Mouse (Mus musculus) embryonic facial prominence, embryonic 11.5 days (tissue): ENCODE measurements around the gene Setd2. TPM values are rescaled to one million over a fixed set of nuclear protein-coding genes. Genes with fewer than 3 reads are reported as not detected.

Experiments
- ATAC-seq: fragments of 200-750 bp; cut with Nextera tagmentation; replicated peaks from 2 replicates; pipeline ENCODE4 v1.8.0; 2017; ENCODE audit warnings: low read depth; ENCODE audit not compliant: insufficient number of reproducible peaks, low FRiP score, low TSS enrichment
- DNase-seq: peaks from one replicate; pipeline ENCODE4 v3.0.0-alpha.2; 2015; ENCODE audit warnings: low spot score
- H3K27ac ChIP-seq: fragments of 300-500 bp; sonication (generic); replicated peaks from 2 replicates; pipeline ENCODE4 v1.5.1; 2014; ENCODE audit warnings: mild to moderate bottlenecking, low read depth, low read length, control low read depth
- H3K27me3 ChIP-seq: fragments of 300-500 bp; sonication (generic); 2 replicates; pipeline ENCODE4 v1.6.1; 2014; ENCODE audit warnings: mild to moderate bottlenecking, low read length, moderate library complexity, mixed read lengths; ENCODE audit not compliant: control insufficient read depth, insufficient read depth
- H3K36me3 ChIP-seq: fragments of 300-500 bp; sonication (generic); replicated peaks from 2 replicates; pipeline ENCODE4 v1.6.1; 2014; ENCODE audit warnings: low read depth, mild to moderate bottlenecking, low read length, moderate library complexity, mixed read lengths; ENCODE audit not compliant: control insufficient read depth, insufficient read depth
- H3K4me1 ChIP-seq: fragments of 300-500 bp; sonication (generic); 2 replicates; pipeline ENCODE4 v1.6.1; 2014; ENCODE audit warnings: low read length, mixed read lengths; ENCODE audit not compliant: control insufficient read depth, insufficient read depth
- H3K4me2 ChIP-seq: fragments of 300-500 bp; sonication (generic); 2 replicates; pipeline ENCODE4 v1.6.1; 2014; ENCODE audit warnings: low read depth, mild to moderate bottlenecking, control low read depth, low read length, moderate library complexity
- H3K4me3 ChIP-seq: fragments of 300-500 bp; sonication (generic); 2 replicates; pipeline ENCODE4 v1.5.1; 2014; ENCODE audit warnings: low read depth, low read length, control low read depth
- H3K9ac ChIP-seq: fragments of 300-500 bp; sonication (generic); replicated peaks from 2 replicates; pipeline ENCODE4 v1.6.1; 2014; ENCODE audit warnings: mild to moderate bottlenecking, control low read depth, low read length
- H3K9me3 ChIP-seq: fragments of 300-500 bp; sonication (generic); replicated peaks from 2 replicates; pipeline ENCODE4 v1.6.1; 2016; ENCODE audit warnings: mild to moderate bottlenecking, low read length, inconsistent platforms, mixed read lengths; ENCODE audit not compliant: control insufficient read depth
- WGBS: fragments of 180-500 bp; shearing (Covaris S2); extraction: QIAGEN DNeasy Blood & Tissue Kit; methylation state at CpG from one replicate; pipeline ENCODE4 v1.1.7; 2014; 5-methylcytosine and 5-hydroxymethylcytosine counted together
- polyA plus RNA-seq: library from polyadenylated mRNA; unstranded; fragments of >200 nt; fragmentation: Nextera tagmentation; extraction: Ambion mirVana; gene quantifications from 2 replicates; pipeline ENCODE4 v1.2.1, GENCODE M21; 2014

Gene Setd2
- polyA plus RNA-seq, 1 experiment from 2014 or later = 51.1 TPM

- no peak overlapping the region for H3K27ac ChIP-seq
- DNase-seq (peak; percentile 88), ATAC-seq (no peak)
- no peaks in the 10 kb centered on the region for H3K9me3 ChIP-seq
- peaks cover 6% of the 10 kb centered on the region for H3K27me3 ChIP-seq
- H3K4me1 ChIP-seq = peaks cover 5% of the 10 kb centered on the region; the same call in 1 of the 2 replicates
- no peak overlapping the region for H3K4me3 ChIP-seq
- H3K9ac ChIP-seq = no peak overlapping the region
- no peaks in the 10 kb centered on the region for H3K36me3 ChIP-seq
- no peak overlapping the region for H3K4me2 ChIP-seq
- 4% methylated on average over 18 of the region's 19 CpGs for WGBS
Measured at GRCm38 (mm10) chr9:110635225-110635624, 102.8 kb downstream of the Setd2 start.

- H3K4me2 ChIP-seq = no peak overlapping the region
- no peaks in the 10 kb centered on the region for H3K27me3 ChIP-seq
- no peaks in the 10 kb centered on the region for H3K36me3 ChIP-seq
- ATAC-seq (no peak), DNase-seq (no peak)
- H3K27ac ChIP-seq = no peak overlapping the region
- no peaks in the 10 kb centered on the region for H3K9me3 ChIP-seq
- H3K9ac ChIP-seq = no peak overlapping the region
- 83% methylated on average over 10 of the region's 10 CpGs for WGBS
- H3K4me3 ChIP-seq = no peak overlapping the region
- H3K4me1 ChIP-seq = peaks cover 5% of the 10 kb centered on the region; the same call in 1 of the 2 replicates
Measured at GRCm38 (mm10) chr9:110638611-110639021, 106.2 kb downstream of the Setd2 start.

GRCm38 (mm10) chr9:110641006-110641405 lies 108.6 kb downstream of the Setd2 start:
- Histone ChIP-seq H3K9me3 (no peaks in the 10 kb centered on the region), H3K9ac (no peak overlapping the region), H3K4me2 (no peak overlapping the region), H3K4me1 (no peaks in the 10 kb centered on the region), H3K4me3 (no peak overlapping the region), H3K27ac (no peak overlapping the region), H3K36me3 (no peaks in the 10 kb centered on the region), H3K27me3 (no peaks in the 10 kb centered on the region)
- ATAC-seq (no peak), DNase-seq (no peak)
- 77% methylated on average over 5 of the region's 5 CpGs for WGBS

- no peak for ATAC-seq
- H3K27ac ChIP-seq = no peak overlapping the region
- no peaks in the 10 kb centered on the region for H3K4me1 ChIP-seq
- H3K27me3 ChIP-seq = no peaks in the 10 kb centered on the region
- no peaks in the 10 kb centered on the region for H3K36me3 ChIP-seq
- DNase-seq = no peak
- H3K4me2 ChIP-seq = no peak overlapping the region
- no peaks in the 10 kb centered on the region for H3K9me3 ChIP-seq
- no peak overlapping the region for H3K9ac ChIP-seq
- H3K4me3 ChIP-seq = no peak overlapping the region
- WGBS = 43% methylated on average over 5 of the region's 5 CpGs
Measured at GRCm38 (mm10) chr9:110642812-110643524, 110.6 kb downstream of the Setd2 start.

GRCm38 (mm10) chr9:110643787-110644186 lies 111.4 kb downstream of the Setd2 start:
- 55% methylated on average over 9 of the region's 9 CpGs for WGBS
- Histone ChIP-seq H3K4me2 (no peak overlapping the region), H3K36me3 (no peaks in the 10 kb centered on the region), H3K9me3 (no peaks in the 10 kb centered on the region), H3K4me3 (no peak overlapping the region), H3K27ac (no peak overlapping the region), H3K9ac (no peak overlapping the region), H3K27me3 (no peaks in the 10 kb centered on the region), H3K4me1 (no peaks in the 10 kb centered on the region)
- ATAC-seq = no peak
- no peak for DNase-seq

GRCm38 (mm10) chr9:110644295-110644694 lies 111.9 kb downstream of the Setd2 start:
- no peak for ATAC-seq
- 84% methylated on average over 10 of the region's 10 CpGs for WGBS
- no peak overlapping the region for H3K4me2 ChIP-seq

GRCm38 (mm10) chr9:110645219-110645618 lies 112.8 kb downstream of the Setd2 start:
- Histone ChIP-seq H3K36me3 (no peaks in the 10 kb centered on the region), H3K4me2 (no peak overlapping the region), H3K27me3 (no peaks in the 10 kb centered on the region), H3K4me3 (no peak overlapping the region), H3K9me3 (no peaks in the 10 kb centered on the region), H3K27ac (no peak overlapping the region), H3K4me1 (no peaks in the 10 kb centered on the region), H3K9ac (no peak overlapping the region)
- no peak for DNase-seq
- ATAC-seq = no peak
- WGBS = 70% methylated on average over 9 of the region's 9 CpGs

More at GRCm38 (mm10) chr9:110644295-110644694, 111.9 kb downstream of the Setd2 start:
- no peaks in the 10 kb centered on the region for H3K36me3 ChIP-seq
- H3K9ac ChIP-seq = no peak overlapping the region
- no peaks in the 10 kb centered on the region for H3K4me1 ChIP-seq
- no peak overlapping the region for H3K27ac ChIP-seq
- H3K4me3 ChIP-seq = no peak overlapping the region
- DNase-seq = no peak
- H3K9me3 ChIP-seq = no peaks in the 10 kb centered on the region
- H3K27me3 ChIP-seq = no peaks in the 10 kb centered on the region

GRCm38 (mm10) chr9:110649775-110650174 lies 117.4 kb downstream of the Setd2 start:
- H3K4me1 ChIP-seq = no peaks in the 10 kb centered on the region; the same call in 1 of the 2 replicates
- no peak overlapping the region for H3K4me3 ChIP-seq
- no peak overlapping the region for H3K27ac ChIP-seq
- DNase-seq = no peak
- peaks cover 16% of the 10 kb centered on the region for H3K27me3 ChIP-seq
- H3K9ac ChIP-seq = no peak overlapping the region
- H3K9me3 ChIP-seq = no peaks in the 10 kb centered on the region
- ATAC-seq = no peak
- H3K4me2 ChIP-seq = no peak overlapping the region
- H3K36me3 ChIP-seq = no peaks in the 10 kb centered on the region
